Mouse (Mus musculus) forebrain, embryonic 13.5 days (tissue): ENCODE measurements around the gene Nfkbia. TPM values are rescaled to one million over a fixed set of nuclear protein-coding genes. Genes with fewer than 3 reads are reported as not detected.
A peak's percentile ranks its signal among the peaks of the same experiment; 100 is the strongest.

Experiments used
- ATAC-seq: fragments of 200-750 bp; cut with Nextera tagmentation; 2 replicates; pipeline ENCODE4 v1.8.0; 2017
- H3K27ac ChIP-seq: fragments of 300-500 bp; sonication (generic); 2 replicates; pipeline ENCODE4 v1.5.1; 2015; ENCODE audit warnings: inconsistent platforms, mild to moderate bottlenecking, moderate library complexity
- H3K27me3 ChIP-seq: fragments of 300-500 bp; sonication (generic); 2 replicates; pipeline ENCODE4 v1.6.1; 2015; ENCODE audit warnings: mild to moderate bottlenecking, inconsistent platforms
- H3K36me3 ChIP-seq: fragments of 300-500 bp; sonication (generic); 2 replicates; pipeline ENCODE4 v1.6.1; 2015; ENCODE audit warnings: mild to moderate bottlenecking, inconsistent platforms; ENCODE audit not compliant: poor library complexity, severe bottlenecking
- H3K4me1 ChIP-seq: fragments of 300-500 bp; sonication (generic); 2 replicates; pipeline ENCODE4 v1.6.1; 2015; ENCODE audit warnings: inconsistent platforms
- H3K4me2 ChIP-seq: fragments of 300-500 bp; sonication (generic); 2 replicates; pipeline ENCODE4 v1.6.1; 2015; ENCODE audit warnings: inconsistent platforms, mild to moderate bottlenecking, moderate library complexity
- H3K4me3 ChIP-seq: fragments of 300-500 bp; sonication (generic); 2 replicates; pipeline ENCODE4 v1.5.1; 2015; ENCODE audit warnings: mild to moderate bottlenecking, inconsistent platforms
- H3K9ac ChIP-seq: fragments of 300-500 bp; sonication (generic); 2 replicates; pipeline ENCODE4 v1.6.1; 2015; ENCODE audit warnings: mild to moderate bottlenecking, inconsistent platforms
- H3K9me3 ChIP-seq: fragments of 300-500 bp; sonication (generic); replicated peaks from 2 replicates; pipeline ENCODE4 v1.6.1; 2016; ENCODE audit warnings: inconsistent platforms
- WGBS: fragments of 180-500 bp; shearing (Covaris S2); methylation state at CpG from one replicate; pipeline ENCODE4 v1.1.7; 2015; 5-methylcytosine and 5-hydroxymethylcytosine counted together
- polyA plus RNA-seq: library from polyadenylated mRNA; unstranded; fragments of >200 nt; fragmentation: Nextera tagmentation; extraction: Ambion mirVana; gene quantifications from 2 replicates; pipeline ENCODE4 v1.2.1, GENCODE M21; 2015

Nfkbia gene
- polyA plus RNA-seq, 1 experiment from 2014 or later, result 47.0 TPM

DNA sequence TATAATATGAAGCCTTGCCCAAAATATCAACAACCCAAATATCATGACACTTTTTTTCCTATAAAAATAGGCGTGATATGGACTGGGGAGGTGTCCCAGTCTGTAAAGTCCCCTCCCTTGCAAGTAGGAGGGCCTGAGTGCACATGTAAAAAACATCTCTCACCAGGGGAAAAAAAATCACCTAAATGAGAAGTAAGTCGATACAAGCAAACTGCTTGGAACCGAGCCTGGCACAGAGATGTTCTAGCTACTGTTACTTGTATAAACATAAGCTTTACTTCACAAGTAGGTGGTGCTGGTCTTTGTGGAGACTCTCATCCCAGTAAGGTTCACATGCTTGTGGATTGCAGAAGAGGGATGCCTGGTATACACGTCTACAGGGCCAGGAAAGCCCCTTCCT is 31.5 kb downstream of the Nfkbia start:
- peaks cover 28% of the 10 kb centered on the region for H3K4me1 ChIP-seq
- H3K36me3 ChIP-seq, result no peaks in the 10 kb centered on the region
- H3K27ac ChIP-seq, result no peak overlapping the region
- no peaks in the 10 kb centered on the region for H3K9me3 ChIP-seq
- H3K27me3 ChIP-seq, result no peaks in the 10 kb centered on the region
- no peak overlapping the region for H3K9ac ChIP-seq
- H3K4me3 ChIP-seq, result no peak overlapping the region
- ATAC-seq, result no peak
- 77% methylated on average over 4 of the region's 4 CpGs for WGBS
- no peak overlapping the region for H3K4me2 ChIP-seq

- WGBS, result 86% methylated on average over 8 of the region's 8 CpGs
- Histone ChIP-seq H3K27me3 (no peaks in the 10 kb centered on the region), H3K36me3 (no peaks in the 10 kb centered on the region), H3K4me2 (no peak overlapping the region), H3K4me3 (no peak overlapping the region), H3K9ac (no peak overlapping the region), H3K9me3 (no peaks in the 10 kb centered on the region), H3K4me1 (peaks cover 22% of the 10 kb centered on the region), H3K27ac (no peak overlapping the region)
- ATAC-seq, result no peak
Observed at GRCm38 (mm10) chr12:55459739-55460138, 32.7 kb downstream of the Nfkbia start.

DNA sequence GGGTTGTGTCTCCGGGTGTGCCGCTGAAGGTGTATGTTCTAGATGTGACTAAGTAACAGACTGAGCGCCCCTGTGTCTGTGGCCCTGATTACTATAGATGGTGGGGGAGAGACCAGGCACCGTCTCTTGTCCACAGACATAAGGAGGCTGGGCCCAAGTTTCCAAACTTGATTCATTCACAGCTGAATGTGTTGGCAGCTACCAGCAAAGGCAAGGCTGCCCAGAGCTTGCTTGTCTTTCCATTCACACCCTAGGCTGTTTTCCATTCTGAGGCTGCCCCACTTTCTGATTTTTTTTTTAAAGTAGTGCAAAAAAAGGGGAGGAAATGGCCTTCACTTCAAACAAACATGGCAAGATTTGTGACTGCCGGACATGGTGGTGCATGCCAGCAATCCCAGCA is 35.6 kb downstream of the Nfkbia start:
- H3K9ac ChIP-seq, result no peak overlapping the region
- H3K36me3 ChIP-seq, result no peaks in the 10 kb centered on the region
- WGBS, result 91% methylated on average over 5 of the region's 5 CpGs
- no peak overlapping the region for H3K4me3 ChIP-seq
- H3K4me2 ChIP-seq, result no peak overlapping the region
- no peak overlapping the region for H3K27ac ChIP-seq
- ATAC-seq, result no peak
- no peaks in the 10 kb centered on the region for H3K27me3 ChIP-seq
- peaks cover 6% of the 10 kb centered on the region; the same call in 1 of the 2 replicates for H3K4me1 ChIP-seq
- H3K9me3 ChIP-seq, result no peaks in the 10 kb centered on the region

DNA sequence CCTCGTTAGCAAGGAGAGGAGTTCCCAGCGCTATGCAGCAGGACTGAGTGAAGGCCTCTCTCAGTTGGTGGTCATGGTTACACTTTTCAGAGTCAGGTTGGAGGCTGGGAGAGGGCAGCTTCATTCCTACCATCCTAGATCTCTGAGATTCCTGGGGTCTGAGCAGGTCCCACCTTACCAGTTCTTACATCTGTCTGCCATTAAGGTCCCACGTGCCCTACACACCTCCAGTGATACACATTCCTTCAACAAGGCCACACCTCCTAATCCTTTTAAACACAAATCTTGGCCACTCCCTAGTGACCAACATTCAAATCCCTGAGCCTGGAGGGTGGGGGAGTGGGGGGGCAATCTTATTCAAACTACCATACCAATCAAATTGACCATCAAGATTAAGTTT is 36.3 kb downstream of the Nfkbia start:
- H3K4me3 ChIP-seq, result no peak overlapping the region
- H3K9me3 ChIP-seq, result no peaks in the 10 kb centered on the region
- no peaks in the 10 kb centered on the region for H3K36me3 ChIP-seq
- peaks cover 6% of the 10 kb centered on the region; the same call in 1 of the 2 replicates for H3K4me1 ChIP-seq
- H3K27me3 ChIP-seq, result no peaks in the 10 kb centered on the region
- no peak overlapping the region for H3K4me2 ChIP-seq
- 57% methylated on average over 3 of the region's 3 CpGs for WGBS
- no peak overlapping the region for H3K9ac ChIP-seq
- H3K27ac ChIP-seq, result no peak overlapping the region
- ATAC-seq, result no peak

DNA sequence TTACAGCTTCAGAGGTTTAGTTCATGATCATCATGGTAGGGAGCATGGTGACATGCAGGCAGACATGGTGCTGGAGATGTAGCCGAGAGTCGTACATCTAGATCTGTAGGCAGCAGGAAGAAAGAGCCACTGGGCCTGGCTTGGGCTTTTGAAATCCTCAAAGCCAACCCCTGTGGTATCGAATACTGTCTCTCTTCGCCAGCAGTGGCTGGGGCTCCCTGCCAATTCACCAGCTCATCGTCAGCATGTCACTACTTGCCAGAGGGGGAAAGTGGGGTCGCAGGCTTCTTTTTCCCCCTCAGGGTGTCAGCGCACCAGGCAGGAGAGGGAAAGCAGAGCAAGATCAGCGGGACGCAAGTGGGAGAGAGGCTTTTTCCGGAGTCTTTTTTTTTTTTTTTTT is 37.2 kb downstream of the Nfkbia start:
- Histone ChIP-seq H3K4me1 (peaks cover 6% of the 10 kb centered on the region; the same call in 1 of the 2 replicates), H3K36me3 (no peaks in the 10 kb centered on the region), H3K4me2 (no peak overlapping the region), H3K4me3 (no peak overlapping the region), H3K27me3 (no peaks in the 10 kb centered on the region), H3K9ac (no peak overlapping the region), H3K9me3 (no peaks in the 10 kb centered on the region), H3K27ac (no peak overlapping the region)
- 74% methylated on average over 9 of the region's 10 CpGs for WGBS
- no peak for ATAC-seq

DNA sequence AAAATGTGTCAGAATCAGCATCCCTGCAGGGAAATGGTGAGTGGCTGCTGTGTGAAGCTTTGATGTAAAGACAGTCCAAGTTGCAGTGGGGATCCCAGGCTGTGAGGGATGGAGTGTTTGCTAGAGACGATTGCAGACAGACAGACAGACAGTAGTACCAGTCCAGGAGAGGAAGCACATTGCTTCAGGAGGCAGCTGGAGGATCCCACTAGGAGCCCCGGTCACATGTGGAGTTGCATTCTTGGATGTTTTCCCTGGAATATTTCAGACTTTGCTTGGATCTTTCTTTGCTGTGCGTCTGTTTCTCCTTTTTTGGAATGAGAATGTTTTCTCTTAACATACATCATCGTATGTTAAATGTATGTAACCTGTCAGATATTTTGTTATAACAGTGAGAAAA is 38.5 kb downstream of the Nfkbia start:
- ATAC-seq, result no peak
- Histone ChIP-seq H3K4me3 (no peak overlapping the region), H3K4me1 (peaks cover 6% of the 10 kb centered on the region; the same call in 1 of the 2 replicates), H3K9ac (no peak overlapping the region), H3K27me3 (no peaks in the 10 kb centered on the region), H3K36me3 (no peaks in the 10 kb centered on the region), H3K9me3 (no peaks in the 10 kb centered on the region), H3K27ac (no peak overlapping the region), H3K4me2 (no peak overlapping the region)
- 84% methylated on average over 4 of the region's 4 CpGs for WGBS

DNA sequence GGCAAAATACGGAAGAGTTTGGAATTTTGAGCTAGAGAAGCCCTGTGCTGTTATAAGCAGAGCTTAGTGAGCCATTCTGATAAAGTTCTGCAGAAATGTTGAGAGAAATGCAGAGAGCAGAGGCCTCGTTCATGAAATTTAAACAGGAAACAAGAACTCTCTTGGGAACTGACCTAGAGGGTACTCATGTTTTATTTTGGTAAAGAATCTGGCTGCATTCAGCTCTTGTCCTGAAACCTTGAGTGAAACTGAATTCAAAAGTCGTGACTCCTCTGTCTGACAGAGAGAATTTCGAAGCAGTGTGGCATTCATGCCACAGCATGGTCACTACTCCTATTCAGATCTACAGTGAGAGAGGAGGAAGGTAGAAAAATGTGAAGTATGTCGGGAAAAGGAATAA is 39.6 kb downstream of the Nfkbia start:
- Histone ChIP-seq H3K27me3 (no peaks in the 10 kb centered on the region), H3K27ac (no peak overlapping the region), H3K4me3 (no peak overlapping the region), H3K9ac (no peak overlapping the region), H3K9me3 (no peaks in the 10 kb centered on the region), H3K36me3 (no peaks in the 10 kb centered on the region), H3K4me1 (peaks cover 6% of the 10 kb centered on the region; the same call in 1 of the 2 replicates), H3K4me2 (no peak overlapping the region)
- no peak for ATAC-seq
- WGBS, result 61% methylated on average over 5 of the region's 5 CpGs

GRCm38 (mm10) chr12:55450421-55450820 is 42.0 kb downstream of the Nfkbia start:
- 75% methylated on average over 16 of the region's 16 CpGs for WGBS
- H3K9me3 ChIP-seq, result no peaks in the 10 kb centered on the region
- ATAC-seq, result no peak

DNA sequence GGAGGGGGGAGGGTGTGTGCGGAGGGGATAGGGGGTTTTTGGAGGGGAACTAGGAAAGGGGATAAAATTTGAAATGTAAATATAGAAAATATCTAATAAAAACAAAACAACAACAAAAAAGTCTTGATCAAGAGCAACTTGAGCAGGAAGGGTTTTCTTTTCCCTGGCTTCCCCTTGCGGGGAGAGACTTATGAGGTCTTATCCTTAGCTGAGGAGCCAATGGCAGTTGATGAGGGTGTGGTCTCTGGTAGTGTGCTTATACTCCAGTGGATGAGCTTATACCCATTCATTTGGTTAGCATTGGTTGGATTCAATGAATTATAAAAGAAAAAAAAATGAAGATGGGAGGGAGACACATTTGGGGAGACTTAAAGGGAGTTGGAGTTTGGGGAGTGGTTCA is 43.4 kb downstream of the Nfkbia start:
- Histone ChIP-seq H3K27me3 (no peaks in the 10 kb centered on the region), H3K36me3 (no peaks in the 10 kb centered on the region), H3K9me3 (no peaks in the 10 kb centered on the region), H3K4me1 (peaks cover 18% of the 10 kb centered on the region), H3K9ac (no peak overlapping the region), H3K27ac (no peak overlapping the region), H3K4me2 (no peak overlapping the region), H3K4me3 (no peak overlapping the region)
- no peak for ATAC-seq
- 86% methylated on average over 2 of the region's 2 CpGs for WGBS

More at GRCm38 (mm10) chr12:55450421-55450820, 42.0 kb downstream of the Nfkbia start:
- H3K27ac ChIP-seq, result no peak overlapping the region
- no peaks in the 10 kb centered on the region for H3K36me3 ChIP-seq
- H3K4me3 ChIP-seq, result no peak overlapping the region
- no peak overlapping the region for H3K4me2 ChIP-seq
- H3K9ac ChIP-seq, result no peak overlapping the region
- H3K4me1 ChIP-seq, result peaks cover 24% of the 10 kb centered on the region
- H3K27me3 ChIP-seq, result no peaks in the 10 kb centered on the region

- H3K9me3 ChIP-seq, result no peaks in the 10 kb centered on the region
- ATAC-seq, result no peak
- H3K4me1 ChIP-seq, result peaks cover 18% of the 10 kb centered on the region
- H3K4me2 ChIP-seq, result no peak overlapping the region
- no peak overlapping the region for H3K27ac ChIP-seq
- no peaks in the 10 kb centered on the region for H3K36me3 ChIP-seq
- H3K27me3 ChIP-seq, result no peaks in the 10 kb centered on the region
- WGBS, result 82% methylated on average over 2 of the region's 2 CpGs
- H3K4me3 ChIP-seq, result no peak overlapping the region
- no peak overlapping the region for H3K9ac ChIP-seq
Observed at GRCm38 (mm10) chr12:55448457-55448856, 44.0 kb downstream of the Nfkbia start.

DNA sequence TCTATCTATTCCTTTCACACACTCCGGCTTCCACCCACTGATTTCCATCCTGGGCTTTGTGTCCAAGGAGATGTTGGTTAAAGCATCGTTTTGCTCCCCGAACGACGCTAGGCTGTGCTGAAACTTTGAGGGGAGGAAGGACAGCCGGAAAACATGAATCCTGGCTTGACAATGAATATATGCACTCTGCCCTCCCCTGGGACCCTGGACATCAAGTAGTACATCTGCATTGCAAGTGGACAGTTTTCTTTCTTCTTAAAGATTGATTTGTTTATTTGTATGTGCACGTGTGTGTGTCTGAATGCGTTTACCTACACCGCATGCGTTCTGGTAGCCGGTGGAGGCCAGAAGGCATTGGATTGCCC is 45.1 kb downstream of the Nfkbia start:
- Histone ChIP-seq H3K4me1 (peaks cover 24% of the 10 kb centered on the region), H3K27me3 (no peaks in the 10 kb centered on the region), H3K36me3 (no peaks in the 10 kb centered on the region), H3K4me2 (peak overlapping the region; percentile 19), H3K9me3 (no peaks in the 10 kb centered on the region), H3K9ac (peak overlapping the region; percentile 44), H3K27ac (peak overlapping the region; percentile 92), H3K4me3 (no peak overlapping the region)
- ATAC-seq, result no peak
- 85% methylated on average over 11 of the region's 11 CpGs for whole genome bisulfite sequencing

GRCm38 (mm10) chr12:55446746-55447395 is 45.6 kb downstream of the Nfkbia start:
- WGBS, result 19% methylated on average over 13 of the region's 13 CpGs
- peaks cover 24% of the 10 kb centered on the region for H3K4me1 ChIP-seq
- ATAC-seq, result peak; percentile 95
- H3K4me3 ChIP-seq, result no peak overlapping the region
- no peaks in the 10 kb centered on the region for H3K36me3 ChIP-seq
- peak overlapping the region; percentile 19 for H3K4me2 ChIP-seq
- peak overlapping the region; percentile 92 for H3K27ac ChIP-seq
- peak overlapping the region; percentile 44 for H3K9ac ChIP-seq
- H3K27me3 ChIP-seq, result no peaks in the 10 kb centered on the region
- H3K9me3 ChIP-seq, result no peaks in the 10 kb centered on the region

DNA sequence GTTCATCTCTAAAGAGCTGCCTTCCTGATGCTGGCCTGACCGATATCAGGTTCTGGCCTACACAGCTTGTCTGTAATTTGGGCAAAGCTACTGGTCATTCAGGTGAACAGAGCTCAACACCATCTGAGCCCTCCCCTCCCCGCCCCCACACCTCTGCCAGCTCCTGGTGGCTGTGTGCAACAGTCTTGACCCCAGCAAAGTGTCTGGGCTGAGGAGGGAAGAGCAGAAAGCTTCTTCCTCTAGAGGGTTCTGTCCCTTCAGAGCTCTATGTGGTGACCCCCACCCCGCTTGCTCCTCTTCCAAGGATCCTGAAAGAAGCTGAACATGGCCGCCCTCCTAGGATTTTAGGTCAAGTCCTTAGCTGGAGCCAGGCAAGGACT is 46.1 kb downstream of the Nfkbia start:
- WGBS, result 62% methylated on average over 4 of the region's 4 CpGs
- Histone ChIP-seq H3K4me2 (peak overlapping the region; percentile 19; the same call in 1 of the 2 replicates), H3K27ac (peak overlapping the region; percentile 92), H3K4me3 (no peak overlapping the region), H3K4me1 (peaks cover 24% of the 10 kb centered on the region), H3K9ac (peak overlapping the region; percentile 44; the same call in 1 of the 2 replicates), H3K36me3 (no peaks in the 10 kb centered on the region), H3K27me3 (no peaks in the 10 kb centered on the region), H3K9me3 (no peaks in the 10 kb centered on the region)
- ATAC-seq, result no peak; the same call in 1 of the 2 replicates
